Mouse (Mus musculus): ENCODE data around the gene Dennd1b. TPM values are rescaled to one million over a fixed set of nuclear protein-coding genes. Genes with fewer than 3 reads are reported as not detected.

Dennd1b gene
- total RNA-seq, 1 experiment, result 17.6 TPM

- H3K4me3 ChIP-seq (ENCODE audit: insufficient read depth in 1 of 2, low read depth in 1 of 2, low read length in 2 of 2, poor library complexity in 1 of 2, severe bottlenecking in 1 of 2), result no peak overlapping the region
- 0 out of 4 replicates have a peak, but pooled peaks cover 0 to 2% of the 10 kb centered on the region in 2 experiments for H3K4me1 ChIP-seq (ENCODE audit: control insufficient read depth in 2 of 2, insufficient read depth in 2 of 2, low read length in 2 of 2, poor library complexity in 1 of 2)
- no peak for DNase-seq (ENCODE audit: low read depth, low spot score)
- TF ChIP-seq HCFC1 (IDR thresholded peaks at IDR 0.05; ENCODE audit: borderline replicate concordance, insufficient read depth, low read length) (no peak), CHD2 (IDR thresholded peaks at IDR 0.05; ENCODE audit: low read depth, low read length) (no peak), ZC3H11A (IDR thresholded peaks at IDR 0.05; ENCODE audit: borderline replicate concordance, low read depth, low read length) (no peak), MAFK (IDR thresholded peaks at IDR 0.05; ENCODE audit: insufficient read depth, low read depth, low read length) (no peak), ZNF384 (IDR thresholded peaks at IDR 0.05; ENCODE audit: low read depth, low read length) (no peak)
- in situ Hi-C loops (cut with MboI; ENCODE audit: low sequenced_read_pairs in 2 of 2, unreplicated experiment in 2 of 2), result no loop called here
- no peak overlapping the region for H3K27ac ChIP-seq (ENCODE audit: insufficient read depth, low read depth, low read length, poor library complexity, severe bottlenecking)
- H3K9me3 ChIP-seq (ENCODE audit: control insufficient read depth, insufficient read depth, low read depth, low read length), result no peaks in the 10 kb centered on the region
- no peak overlapping the region for H3K9ac ChIP-seq (ENCODE audit: insufficient read depth, low read depth, low read length, poor library complexity, severe bottlenecking)
- H3K36me3 ChIP-seq (ENCODE audit: control insufficient read depth, insufficient read depth, low read length, poor library complexity, severe bottlenecking), result no peaks in the 10 kb centered on the region; the same call in 1 of the 2 replicates
Observed at GRCm38 (mm10) chr1:138975945-138976344, 12.7 kb downstream of the Dennd1b start.

- in situ Hi-C loops (cut with MboI; ENCODE audit: low sequenced_read_pairs in 2 of 2, unreplicated experiment in 2 of 2), result no loop called here
- no peak for DNase-seq (ENCODE audit: low read depth, low spot score)
Observed at GRCm38 (mm10) chr1:138982203-138982602, 19.0 kb downstream of the Dennd1b start.

GRCm38 (mm10) chr1:138982611-138983010, 19.4 kb downstream of the Dennd1b start:
- H3K9ac ChIP-seq (ENCODE audit: insufficient read depth, low read depth, low read length, poor library complexity, severe bottlenecking), result no peak overlapping the region
- H3K36me3 ChIP-seq (ENCODE audit: control insufficient read depth, insufficient read depth, low read length, poor library complexity, severe bottlenecking), result no peaks in the 10 kb centered on the region; the same call in 1 of the 2 replicates
- no peak for TF ChIP-seq HCFC1 (IDR thresholded peaks at IDR 0.05; ENCODE audit: borderline replicate concordance, insufficient read depth, low read length)
- TF ChIP-seq CHD2 (IDR thresholded peaks at IDR 0.05; ENCODE audit: low read depth, low read length), result no peak
- no peak for TF ChIP-seq ZC3H11A (IDR thresholded peaks at IDR 0.05; ENCODE audit: borderline replicate concordance, low read depth, low read length)
- no peak for TF ChIP-seq MAFK (IDR thresholded peaks at IDR 0.05; ENCODE audit: insufficient read depth, low read depth, low read length)
- TF ChIP-seq ZNF384 (IDR thresholded peaks at IDR 0.05; ENCODE audit: low read depth, low read length), result no peak
- H3K27ac ChIP-seq (ENCODE audit: insufficient read depth, low read depth, low read length, poor library complexity, severe bottlenecking), result no peak overlapping the region
- no peaks in the 10 kb centered on the region for H3K9me3 ChIP-seq (ENCODE audit: control insufficient read depth, insufficient read depth, low read depth, low read length)
- H3K4me1 ChIP-seq (ENCODE audit: control insufficient read depth in 2 of 2, insufficient read depth in 2 of 2, low read length in 2 of 2, poor library complexity in 1 of 2), result no peaks in the 10 kb centered on the region
- in situ Hi-C loops (cut with MboI; ENCODE audit: low sequenced_read_pairs in 2 of 2, unreplicated experiment in 2 of 2), result no loop called here
- no peak overlapping the region for H3K4me3 ChIP-seq (ENCODE audit: insufficient read depth in 1 of 2, low read depth in 1 of 2, low read length in 2 of 2, poor library complexity in 1 of 2, severe bottlenecking in 1 of 2)
- no peak for DNase-seq (ENCODE audit: low read depth, low spot score)

More at GRCm38 (mm10) chr1:138982203-138982602, 19.0 kb downstream of the Dennd1b start:
- no peak overlapping the region for H3K4me3 ChIP-seq (ENCODE audit: insufficient read depth in 1 of 2, low read depth in 1 of 2, low read length in 2 of 2, poor library complexity in 1 of 2, severe bottlenecking in 1 of 2)
- no peaks in the 10 kb centered on the region for H3K9me3 ChIP-seq (ENCODE audit: control insufficient read depth, insufficient read depth, low read depth, low read length)
- no peaks in the 10 kb centered on the region for H3K4me1 ChIP-seq (ENCODE audit: control insufficient read depth in 2 of 2, insufficient read depth in 2 of 2, low read length in 2 of 2, poor library complexity in 1 of 2)
- no peak overlapping the region for H3K9ac ChIP-seq (ENCODE audit: insufficient read depth, low read depth, low read length, poor library complexity, severe bottlenecking)
- no peak overlapping the region for H3K27ac ChIP-seq (ENCODE audit: insufficient read depth, low read depth, low read length, poor library complexity, severe bottlenecking)
- no peak for TF ChIP-seq ZNF384 (IDR thresholded peaks at IDR 0.05; ENCODE audit: low read depth, low read length)
- H3K36me3 ChIP-seq (ENCODE audit: control insufficient read depth, insufficient read depth, low read length, poor library complexity, severe bottlenecking), result no peaks in the 10 kb centered on the region; the same call in 1 of the 2 replicates

GRCm38 (mm10) chr1:138983064-138983463, 19.8 kb downstream of the Dennd1b start:
- no peak for DNase-seq (ENCODE audit: low read depth, low spot score)
- in situ Hi-C loops (cut with MboI; ENCODE audit: low sequenced_read_pairs in 2 of 2, unreplicated experiment in 2 of 2), result no loop called here
- Histone ChIP-seq H3K27ac (ENCODE audit: insufficient read depth, low read depth, low read length, poor library complexity, severe bottlenecking) (no peak overlapping the region), H3K36me3 (ENCODE audit: control insufficient read depth, insufficient read depth, low read length, poor library complexity, severe bottlenecking) (no peaks in the 10 kb centered on the region; the same call in 1 of the 2 replicates), H3K4me3 (ENCODE audit: insufficient read depth in 1 of 2, low read depth in 1 of 2, low read length in 2 of 2, poor library complexity in 1 of 2, severe bottlenecking in 1 of 2) (no peak overlapping the region), H3K9ac (ENCODE audit: insufficient read depth, low read depth, low read length, poor library complexity, severe bottlenecking) (no peak overlapping the region), H3K9me3 (ENCODE audit: control insufficient read depth, insufficient read depth, low read depth, low read length) (no peaks in the 10 kb centered on the region), H3K4me1 (ENCODE audit: control insufficient read depth in 2 of 2, insufficient read depth in 2 of 2, low read length in 2 of 2, poor library complexity in 1 of 2) (no peaks in the 10 kb centered on the region)
- TF ChIP-seq HCFC1 (IDR thresholded peaks at IDR 0.05; ENCODE audit: borderline replicate concordance, insufficient read depth, low read length) (no peak), CHD2 (IDR thresholded peaks at IDR 0.05; ENCODE audit: low read depth, low read length) (no peak), ZC3H11A (IDR thresholded peaks at IDR 0.05; ENCODE audit: borderline replicate concordance, low read depth, low read length) (no peak), MAFK (IDR thresholded peaks at IDR 0.05; ENCODE audit: insufficient read depth, low read depth, low read length) (no peak), ZNF384 (IDR thresholded peaks at IDR 0.05; ENCODE audit: low read depth, low read length) (no peak)

DNA sequence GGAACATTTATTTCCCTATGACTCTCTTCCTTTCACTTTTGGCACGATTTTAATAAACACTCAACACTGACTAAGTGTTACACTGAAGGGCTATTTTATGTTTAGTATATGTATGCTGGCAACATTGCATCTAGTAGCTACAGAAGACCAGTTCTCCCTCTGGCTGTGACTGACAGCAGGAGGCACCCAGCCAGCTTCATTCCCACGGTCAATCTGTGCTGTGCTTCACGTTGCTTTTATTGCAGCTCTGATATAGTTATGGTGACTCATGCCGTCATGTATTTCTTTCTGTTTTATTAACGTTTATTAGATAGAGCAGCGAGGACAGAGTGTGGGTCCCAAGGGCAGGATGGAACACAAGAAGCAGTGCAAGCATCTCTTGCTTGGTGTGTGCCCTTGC, 20.2 kb downstream of the Dennd1b start:
- no peak overlapping the region for H3K27ac ChIP-seq (ENCODE audit: insufficient read depth, low read depth, low read length, poor library complexity, severe bottlenecking)
- H3K4me1 ChIP-seq (ENCODE audit: control insufficient read depth in 2 of 2, insufficient read depth in 2 of 2, low read length in 2 of 2, poor library complexity in 1 of 2), result no peaks in the 10 kb centered on the region
- H3K9me3 ChIP-seq (ENCODE audit: control insufficient read depth, insufficient read depth, low read depth, low read length), result no peaks in the 10 kb centered on the region
- in situ Hi-C loops (cut with MboI; ENCODE audit: low sequenced_read_pairs in 2 of 2, unreplicated experiment in 2 of 2), result no loop called here
- no peaks in the 10 kb centered on the region; the same call in 1 of the 2 replicates for H3K36me3 ChIP-seq (ENCODE audit: control insufficient read depth, insufficient read depth, low read length, poor library complexity, severe bottlenecking)
- TF ChIP-seq HCFC1 (IDR thresholded peaks at IDR 0.05; ENCODE audit: borderline replicate concordance, insufficient read depth, low read length) (no peak), ZNF384 (IDR thresholded peaks at IDR 0.05; ENCODE audit: low read depth, low read length) (no peak), ZC3H11A (IDR thresholded peaks at IDR 0.05; ENCODE audit: borderline replicate concordance, low read depth, low read length) (no peak)
- no peak for DNase-seq (ENCODE audit: low read depth, low spot score)
- H3K9ac ChIP-seq (ENCODE audit: insufficient read depth, low read depth, low read length, poor library complexity, severe bottlenecking), result no peak overlapping the region
- H3K4me3 ChIP-seq (ENCODE audit: insufficient read depth in 1 of 2, low read depth in 1 of 2, low read length in 2 of 2, poor library complexity in 1 of 2, severe bottlenecking in 1 of 2), result no peak overlapping the region

Data from ES-E14 (cell line).